Mouse (Mus musculus) adrenal gland, postnatal 14 days (tissue): ENCODE data around the gene Rnaseh2c. TPM values are rescaled to one million over a fixed set of nuclear protein-coding genes. Genes with fewer than 3 reads are reported as not detected.

ENCODE experiments used
- DNase-seq: peaks from one replicate; pipeline ENCODE4 v3.0.0; 2021; ENCODE audit warnings: mixed read lengths
- total RNA-seq: library from RNA; stranded (reverse); gene quantifications from 2 replicates; pipeline ENCODE4 v1.2.3, GENCODE M21; 2021

Gene Rnaseh2c
- total RNA-seq, 1 experiment from 2014 or later = 113 TPM

DNA sequence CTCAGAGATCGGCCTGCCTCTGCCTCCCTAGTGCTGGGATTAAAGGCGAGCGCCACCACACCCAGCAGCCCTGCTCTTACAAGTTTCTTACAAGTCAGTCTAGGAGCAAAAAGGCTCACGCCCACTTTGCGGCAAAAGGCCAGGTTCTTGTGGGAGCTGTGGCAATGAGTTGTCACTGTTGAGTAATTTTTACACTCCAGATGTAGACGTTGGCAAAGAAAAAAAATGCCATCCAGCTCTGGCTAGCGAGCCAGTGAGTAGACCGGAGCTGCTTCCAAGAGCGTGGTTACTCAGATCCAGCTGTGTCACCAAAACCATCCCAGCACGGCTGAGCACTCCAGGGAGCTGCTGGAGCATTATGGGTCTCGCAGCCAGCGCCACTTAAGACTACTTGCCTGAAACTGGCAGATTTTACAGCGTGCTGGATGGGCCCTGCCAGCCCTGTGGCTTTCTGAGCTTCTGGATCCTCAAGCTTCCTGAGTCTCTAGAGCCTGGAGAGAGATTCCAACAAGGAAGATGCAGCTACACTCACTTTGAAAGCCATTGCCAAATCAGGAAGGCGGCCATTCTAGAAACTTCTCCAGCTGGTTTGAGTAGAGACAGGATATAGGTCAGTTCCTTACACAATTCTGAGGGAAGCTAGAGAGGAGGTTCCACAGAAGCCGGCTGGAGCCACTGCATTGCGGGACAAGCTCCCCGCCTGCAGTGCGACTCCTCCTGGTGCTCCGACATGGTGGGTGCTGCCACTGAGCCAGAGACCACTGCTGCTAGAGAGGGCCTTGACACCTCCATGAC is 29.1 kb upstream of the Rnaseh2c start:
- peak; percentile 81 for DNase-seq

DNA sequence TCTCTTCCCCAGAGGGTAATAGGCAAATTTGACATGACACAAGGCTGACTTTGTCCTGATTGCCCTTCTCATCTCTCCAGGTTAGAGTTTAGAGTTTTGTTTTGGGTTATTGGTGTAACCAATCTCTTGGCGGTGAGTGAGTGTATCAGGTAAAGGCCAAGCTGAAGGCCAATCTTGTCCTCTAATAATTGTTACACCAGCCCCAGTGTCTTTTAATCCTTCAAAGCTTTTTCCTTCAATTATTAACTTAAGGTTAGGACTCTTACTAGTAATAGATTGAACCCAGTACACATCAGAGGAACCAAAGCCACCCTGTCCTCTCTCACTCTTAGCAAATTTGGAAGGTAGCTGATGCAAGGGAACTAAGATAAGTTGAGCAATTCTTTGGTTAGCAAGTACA is 26.3 kb upstream of the Rnaseh2c start:
- DNase-seq = no peak

DNA sequence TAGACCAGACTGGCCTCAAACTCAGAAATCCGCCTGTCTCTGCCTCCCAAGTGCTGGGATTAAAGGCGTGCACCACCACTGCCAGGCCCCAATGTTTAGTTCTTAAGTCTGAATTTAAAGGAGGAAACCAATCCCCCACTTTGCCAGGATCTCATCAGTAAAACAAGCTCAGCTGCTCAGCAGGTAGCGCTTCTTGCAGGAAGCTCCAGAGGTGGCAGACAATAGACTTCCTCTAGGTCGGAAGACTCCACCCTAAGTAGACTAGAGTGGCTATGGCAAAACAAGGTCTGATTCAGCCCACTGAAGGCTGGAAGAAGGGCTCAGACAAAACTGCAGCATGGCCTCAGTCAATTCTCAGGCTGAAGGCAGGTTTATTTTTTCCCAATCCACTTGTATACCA is 21.7 kb upstream of the Rnaseh2c start:
- no peak for DNase-seq

DNA sequence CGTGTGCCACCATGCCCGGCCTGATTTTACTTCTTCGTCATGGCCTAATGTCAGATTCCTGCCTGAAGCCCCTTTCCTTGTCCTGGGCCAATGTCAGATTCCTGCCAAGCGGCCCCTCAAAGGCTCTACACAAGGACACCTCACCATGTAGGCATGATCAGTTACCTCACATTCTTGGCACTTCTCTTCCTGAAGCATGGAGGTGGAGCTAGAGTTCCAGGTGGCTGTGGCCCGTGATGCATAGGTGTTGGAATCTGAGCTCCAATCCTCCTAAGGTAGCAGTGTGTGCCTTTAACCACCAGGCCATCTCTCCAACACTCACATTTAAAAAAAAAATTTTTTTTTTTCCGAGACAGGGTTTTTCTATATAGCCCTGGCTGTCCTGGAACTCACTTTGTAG is 20.9 kb upstream of the Rnaseh2c start:
- DNase-seq = no peak

DNA sequence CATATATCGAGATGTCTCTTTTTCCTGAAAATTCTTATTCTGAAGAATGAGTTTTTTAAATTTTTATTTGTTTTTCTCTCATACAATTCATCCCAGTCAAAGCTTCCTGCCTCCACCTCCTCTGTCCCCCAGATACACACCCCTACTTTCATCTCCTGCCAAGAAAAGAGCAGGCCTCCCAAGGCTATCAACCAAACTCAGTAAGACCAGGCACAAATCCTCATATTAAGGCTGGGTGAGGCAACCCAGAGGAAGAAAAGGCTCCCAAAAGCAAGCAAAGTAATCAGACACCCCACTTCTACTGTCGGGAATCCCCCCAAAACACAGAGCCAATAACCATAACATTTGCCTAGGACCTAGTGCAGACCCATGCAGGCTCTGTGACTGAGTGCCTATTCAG is 19.7 kb upstream of the Rnaseh2c start:
- DNase-seq = peak; percentile 50

DNA sequence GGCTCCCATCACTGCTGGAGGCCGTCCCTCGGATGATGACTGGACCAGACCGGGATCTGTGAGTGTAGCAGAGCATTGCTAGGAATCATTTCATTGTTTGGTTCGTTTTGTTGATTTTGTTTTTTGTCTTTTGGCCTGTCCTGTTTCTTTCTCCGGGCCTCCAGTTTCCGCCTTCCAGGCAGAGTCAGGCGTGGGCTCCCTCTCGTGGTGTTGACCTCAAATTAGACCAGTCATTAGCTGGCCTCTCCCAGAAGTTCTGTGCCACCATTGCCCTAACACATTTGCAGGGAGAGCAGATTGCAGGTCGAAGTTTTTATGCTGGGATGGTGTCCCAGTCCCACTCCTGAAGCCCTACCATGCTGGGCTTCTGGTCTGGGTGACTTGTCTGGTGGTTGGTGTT is 12.5 kb upstream of the Rnaseh2c start:
- no peak for DNase-seq

DNA sequence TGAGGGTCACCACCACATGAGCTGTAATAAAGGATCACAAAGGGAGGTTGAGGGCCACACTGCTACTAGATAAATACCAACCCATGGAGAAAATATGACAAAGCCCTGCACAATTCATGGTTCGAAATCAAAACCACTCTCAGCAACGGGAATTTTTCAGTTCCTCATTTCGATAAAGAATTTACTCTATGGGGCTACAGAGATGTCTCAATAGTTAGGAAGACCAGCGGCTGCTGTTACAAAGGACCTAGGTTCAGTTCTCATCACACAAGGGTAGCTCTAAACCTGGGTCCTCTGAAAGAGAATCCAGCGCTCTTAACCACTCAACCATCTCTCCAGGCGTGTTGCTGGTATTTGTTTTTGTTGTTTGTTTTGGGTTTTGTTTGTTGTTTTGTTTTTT is 9.8 kb upstream of the Rnaseh2c start:
- DNase-seq = no peak

DNA sequence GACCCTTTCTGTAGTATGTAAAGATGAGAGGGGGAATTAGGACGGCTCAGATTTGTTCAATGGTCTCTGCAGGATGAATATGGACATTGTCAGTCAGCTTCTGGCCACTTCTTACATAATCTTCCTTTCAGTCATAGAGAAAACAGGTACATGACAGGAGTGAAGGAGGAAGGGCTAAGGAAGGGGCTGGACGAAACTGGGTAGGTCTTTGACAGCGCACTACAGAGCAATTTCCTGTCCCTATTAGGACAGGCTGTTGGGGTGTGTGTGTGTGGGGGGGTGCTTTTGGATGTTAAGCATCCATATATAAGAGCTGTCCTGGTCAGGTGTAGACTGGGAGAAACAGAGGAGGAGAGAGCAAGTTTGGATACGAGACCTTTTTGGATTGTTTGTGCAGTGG is 2.4 kb upstream of the Rnaseh2c start:
- no peak for DNase-seq

DNA sequence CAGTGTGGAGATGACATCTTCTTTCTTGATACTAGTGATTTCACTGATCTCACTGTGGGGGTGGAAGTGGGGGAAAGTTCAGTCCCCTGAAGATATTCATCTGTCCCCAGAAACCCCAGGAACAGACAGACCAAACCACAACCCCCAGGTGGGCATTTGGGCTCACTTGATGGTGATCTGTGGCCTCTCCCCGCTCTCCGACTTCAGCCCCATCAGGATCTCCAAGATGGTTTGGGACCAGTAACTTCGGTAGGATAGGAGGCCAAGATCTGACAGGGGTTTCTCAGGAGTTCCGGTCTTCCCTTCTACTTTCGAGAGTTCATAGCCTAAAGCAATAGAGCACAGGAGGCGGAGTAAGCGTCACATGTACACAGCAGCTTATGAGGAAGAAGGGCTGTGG is 2.0 kb downstream of the Rnaseh2c start:
- no peak for DNase-seq

DNA sequence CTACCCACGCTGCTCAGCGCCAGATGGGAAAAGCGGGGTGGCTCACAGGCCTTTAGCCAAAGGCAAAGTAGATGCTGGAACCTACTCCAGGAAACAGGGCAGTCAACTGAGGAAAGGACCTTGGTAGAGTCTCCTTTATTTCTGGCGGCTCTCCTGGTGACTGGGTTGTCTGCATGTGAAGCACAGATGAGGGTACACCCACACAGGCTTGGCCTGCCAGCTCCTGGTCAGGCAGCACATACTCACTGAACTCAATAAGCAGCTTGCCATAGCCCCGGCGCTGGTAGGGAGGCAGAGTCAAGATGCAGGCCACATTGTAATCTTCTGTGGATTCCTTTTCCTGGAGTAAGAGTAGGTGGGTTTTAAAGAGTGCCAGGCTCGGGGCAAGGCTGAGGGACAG is 3.5 kb downstream of the Rnaseh2c start:
- no peak for DNase-seq

DNA sequence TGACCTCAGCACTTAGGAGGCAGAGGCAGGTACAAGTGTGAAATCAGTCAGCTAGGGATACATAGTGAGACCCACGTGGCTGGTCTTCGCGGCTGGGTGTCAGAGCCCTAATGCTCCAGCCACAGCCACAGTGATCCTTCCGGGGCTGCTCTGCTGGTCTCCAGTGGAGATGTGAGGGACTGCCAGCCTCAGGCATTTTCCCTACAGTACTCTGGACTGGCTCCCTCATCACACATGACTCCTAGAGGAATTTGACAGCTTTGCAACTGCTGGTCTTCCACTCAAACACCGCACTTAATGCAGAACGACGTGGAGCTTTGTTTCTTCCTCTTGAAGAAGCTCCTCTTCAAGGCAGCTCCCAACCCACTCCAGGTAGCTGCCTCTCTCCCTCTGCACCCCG is 4.5 kb downstream of the Rnaseh2c start:
- peak; percentile 32 for DNase-seq

DNA sequence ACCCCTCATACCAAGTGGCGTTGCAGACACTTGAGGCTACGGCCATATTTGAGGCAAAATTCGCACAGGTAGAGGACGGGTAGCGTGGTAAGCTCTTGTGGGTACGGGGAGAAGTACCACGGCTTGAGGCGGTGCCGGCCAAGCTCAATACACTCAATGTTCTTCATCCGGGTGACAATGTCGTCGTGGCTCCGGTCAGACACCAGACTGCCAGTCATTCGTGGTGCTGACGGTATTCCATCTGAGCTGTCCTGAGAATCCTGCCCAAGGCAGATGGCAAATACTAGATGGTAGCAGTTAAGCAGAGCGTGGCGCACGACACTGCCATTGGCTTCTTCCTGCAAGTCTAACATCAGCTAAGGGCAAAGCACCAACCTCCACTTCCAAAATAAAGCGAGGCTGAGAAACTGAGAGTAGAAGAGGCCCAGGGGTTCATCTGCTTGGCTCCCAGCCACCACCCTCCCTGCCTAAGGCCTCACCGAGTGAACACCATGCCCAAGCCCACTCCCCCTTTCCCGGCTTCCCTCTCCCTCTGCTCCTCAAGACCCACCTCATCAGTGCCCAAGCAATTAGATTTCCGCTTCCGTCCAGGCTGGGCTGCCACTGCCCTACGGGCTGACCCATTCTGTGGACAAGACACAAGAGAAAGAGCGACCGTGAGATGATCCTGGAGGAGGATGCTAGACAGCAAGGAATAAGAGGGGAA is 6.2 kb downstream of the Rnaseh2c start:
- no peak for DNase-seq

DNA sequence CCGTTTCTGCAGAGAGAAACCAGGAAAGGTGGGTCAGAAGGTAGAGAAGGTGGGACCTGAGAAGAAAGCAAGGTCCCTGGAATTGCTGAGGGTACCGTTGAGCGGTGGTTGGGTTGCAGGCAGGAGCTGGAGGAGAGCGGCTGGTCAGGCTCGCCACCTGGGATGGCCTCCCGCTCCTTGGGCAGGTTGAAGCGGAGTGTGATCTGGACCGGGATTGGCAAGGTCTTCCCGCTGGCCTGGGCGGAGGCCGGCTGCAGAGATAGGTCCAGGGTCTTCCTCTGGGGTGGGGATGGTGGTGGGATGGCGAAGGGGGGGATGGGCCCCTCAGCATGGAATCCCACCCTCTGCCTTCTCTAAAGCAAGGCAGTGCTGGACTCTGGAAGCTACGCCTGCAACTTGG is 7.0 kb downstream of the Rnaseh2c start:
- DNase-seq = no peak

DNA sequence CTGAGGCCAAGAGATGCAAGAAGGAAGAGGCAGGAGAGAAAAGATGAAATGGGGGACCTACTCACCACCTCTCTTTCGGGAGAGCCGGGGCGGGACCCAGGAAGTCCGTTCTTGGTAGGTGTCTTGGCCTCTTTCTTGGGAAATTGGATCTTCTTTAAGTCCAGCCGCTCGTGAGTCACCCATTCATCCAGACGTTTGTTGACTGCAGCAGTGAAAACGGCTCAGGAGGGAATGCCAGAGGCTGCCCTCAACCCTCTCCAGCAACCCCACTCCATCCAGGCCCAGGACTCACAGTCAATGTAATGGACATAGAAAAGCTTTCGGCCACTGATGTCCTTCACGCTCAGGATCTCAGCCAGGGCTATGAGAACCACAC is 7.5 kb downstream of the Rnaseh2c start:
- no peak for DNase-seq

DNA sequence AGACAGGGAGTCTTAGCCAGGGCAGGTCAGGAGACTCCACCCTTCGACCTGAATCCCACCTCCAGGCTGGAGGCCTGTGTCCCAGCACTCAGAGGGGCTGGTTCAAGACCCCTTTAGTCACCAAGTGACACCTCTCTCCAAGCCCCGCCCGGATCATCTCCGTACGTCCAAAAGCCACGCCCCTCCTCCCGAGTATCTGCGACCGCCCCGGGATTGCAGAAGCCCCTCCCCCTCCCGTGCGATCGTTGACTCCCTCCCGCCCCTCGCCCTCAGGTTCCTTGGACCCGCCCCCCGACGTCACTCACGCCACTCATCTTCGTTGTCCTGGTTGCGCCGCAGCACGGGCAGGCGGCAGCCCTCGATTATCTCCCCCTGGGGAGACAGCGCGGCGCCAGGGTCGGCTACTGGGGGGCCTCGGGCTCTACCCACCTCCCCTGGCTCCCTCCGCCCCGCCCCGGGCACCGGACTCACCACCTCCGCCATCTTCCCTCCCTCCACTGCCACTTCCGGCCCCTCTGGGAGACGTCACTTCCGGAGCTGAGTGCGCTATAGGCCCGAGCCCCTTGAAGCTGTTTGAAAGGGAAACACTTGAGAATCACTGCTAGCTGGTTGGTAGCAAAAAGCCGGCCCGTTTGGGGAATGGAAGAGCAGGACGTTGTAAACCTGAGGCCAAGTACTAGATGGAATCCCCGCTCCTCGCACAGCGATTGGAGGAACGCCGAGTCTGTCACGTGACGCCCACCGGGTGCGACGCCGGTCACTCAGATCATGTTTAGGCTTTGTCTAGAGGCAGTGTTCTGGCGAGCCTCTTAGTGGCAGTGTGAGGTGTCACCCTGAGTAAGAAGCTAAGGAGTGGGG is 8.1 kb downstream of the Rnaseh2c start, which contains the start of gene Kat5:
Kat5 (minus strand) TSS at position 691 of the 858 bp plus-strand sequence.
- DNase-seq = peak; percentile 94

DNA sequence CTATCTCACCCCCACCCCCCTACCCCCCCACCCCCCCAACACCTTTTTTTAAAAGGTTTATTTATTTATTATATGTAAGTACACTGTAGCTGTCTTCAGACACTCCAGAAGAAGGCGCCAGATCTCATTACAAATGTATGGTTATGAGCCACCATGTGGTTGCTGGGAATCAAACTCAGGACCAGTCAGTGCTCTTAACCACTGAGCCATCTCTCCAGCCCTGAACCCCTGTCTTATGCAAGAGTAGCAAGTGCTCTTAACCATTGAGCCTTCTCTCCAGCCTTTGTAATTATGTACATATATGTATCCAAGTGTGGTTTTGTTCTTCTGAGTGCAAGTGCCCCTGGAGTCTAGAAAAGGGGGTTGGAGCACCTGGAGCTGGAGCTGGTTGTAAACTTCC is 10.3 kb downstream of the Rnaseh2c start:
- no peak for DNase-seq

DNA sequence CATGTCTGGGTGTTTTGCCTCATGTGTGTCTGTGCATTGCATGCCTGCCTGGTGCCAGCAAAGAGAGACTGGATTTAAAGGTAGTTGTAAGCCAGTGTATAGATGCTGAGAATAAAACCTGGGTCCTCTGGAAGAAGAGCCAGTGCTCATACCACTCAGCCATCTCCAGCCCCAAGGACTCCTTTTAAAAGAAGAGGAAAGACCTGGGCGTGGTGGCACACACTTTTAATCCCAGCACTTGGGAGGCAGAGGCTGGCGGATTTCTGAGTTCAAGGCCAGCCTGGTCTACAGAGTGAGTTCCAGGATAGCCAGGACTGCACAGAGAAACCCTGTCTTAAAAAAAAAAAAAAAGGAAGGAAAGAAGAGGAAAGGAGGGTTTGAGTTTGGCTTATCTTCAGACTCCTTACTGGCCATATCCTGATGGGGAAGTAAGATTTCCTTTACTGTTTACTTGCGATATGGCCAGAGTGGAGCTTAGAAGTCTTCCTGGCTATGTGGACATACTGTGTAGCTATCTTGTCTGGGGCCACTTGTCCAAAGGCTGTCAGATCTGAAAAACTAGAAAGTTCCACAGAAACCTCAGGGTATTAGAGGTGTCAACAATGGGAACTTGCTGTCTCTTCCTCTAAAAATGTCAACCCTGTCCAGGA is 11.2 kb downstream of the Rnaseh2c start:
- no peak for DNase-seq

DNA sequence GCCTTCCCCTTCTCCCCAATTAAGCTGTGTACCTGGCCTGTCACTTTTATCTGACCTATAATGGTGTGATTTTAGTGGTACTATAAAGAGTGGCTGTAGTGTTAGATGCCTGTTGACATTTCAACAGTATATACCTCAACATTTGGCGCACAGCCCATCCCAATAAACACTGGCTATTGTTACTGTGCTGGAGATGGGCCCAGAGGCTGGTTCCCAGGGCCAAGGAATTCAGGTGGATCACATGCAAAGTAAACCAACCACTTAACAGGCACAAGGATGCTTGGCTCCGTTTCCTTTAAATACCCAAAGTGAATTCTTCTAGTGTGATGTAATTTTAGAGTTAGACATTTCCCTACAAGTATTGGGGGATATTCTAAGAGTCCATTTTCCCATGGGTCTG is 13.3 kb downstream of the Rnaseh2c start:
- DNase-seq = no peak

DNA sequence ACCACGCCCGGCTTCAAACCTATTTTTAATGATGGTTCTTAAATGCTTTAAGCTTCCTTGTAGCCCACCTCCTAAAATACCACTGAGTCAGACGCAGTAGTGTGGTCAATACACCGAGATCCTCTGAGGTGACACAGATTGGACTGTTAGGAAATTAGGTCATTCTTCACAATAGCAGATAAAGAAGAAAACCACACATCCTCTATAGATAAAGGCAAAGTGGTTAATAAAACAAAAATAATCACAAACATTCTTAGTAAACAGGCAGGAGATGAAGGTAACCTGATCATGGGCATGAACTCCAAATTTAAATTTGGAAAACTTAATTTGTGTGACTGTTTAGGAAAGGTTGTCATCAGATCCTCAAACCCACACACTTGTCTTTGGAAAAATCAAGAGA is 18.3 kb downstream of the Rnaseh2c start:
- no peak for DNase-seq

DNA sequence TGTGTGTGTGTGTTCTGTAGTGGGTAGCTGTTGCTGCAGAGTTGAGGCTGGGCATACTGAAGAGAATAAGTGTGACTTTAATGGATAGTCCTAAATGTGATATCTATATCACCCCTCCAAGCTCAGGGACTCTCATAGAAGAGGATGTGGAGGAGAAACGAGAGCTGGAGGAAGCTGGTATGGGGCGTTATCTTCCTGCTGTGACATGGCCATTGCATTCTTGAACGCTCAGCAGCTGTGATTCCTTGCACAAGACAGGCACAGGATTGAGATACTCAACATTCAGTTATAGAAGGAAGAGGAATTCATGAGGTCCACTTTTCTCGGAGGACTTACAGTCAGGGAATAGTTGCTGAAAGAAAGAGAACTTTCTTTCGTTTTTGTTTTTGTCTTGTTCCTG is 20.2 kb downstream of the Rnaseh2c start:
- DNase-seq = no peak

DNA sequence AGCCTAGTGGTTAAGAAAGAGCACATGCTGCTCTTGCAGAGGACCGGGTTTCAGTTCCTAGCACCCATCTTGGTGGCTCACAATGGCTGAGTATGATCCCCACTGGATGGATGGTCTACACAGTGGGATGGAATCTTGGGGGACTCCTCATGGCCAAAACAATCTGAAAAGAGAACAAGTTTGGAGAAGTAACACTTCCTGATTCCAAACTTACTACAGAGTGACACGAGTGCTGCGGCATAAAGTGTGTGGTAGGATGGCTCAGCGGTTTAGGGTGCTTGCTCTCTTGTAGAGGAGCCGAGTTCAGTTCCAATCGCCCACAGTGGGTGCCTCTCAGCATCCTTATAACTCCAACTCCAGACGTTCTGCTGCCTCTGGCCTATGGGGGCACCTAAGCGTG is 23.6 kb downstream of the Rnaseh2c start:
- DNase-seq = no peak

DNA sequence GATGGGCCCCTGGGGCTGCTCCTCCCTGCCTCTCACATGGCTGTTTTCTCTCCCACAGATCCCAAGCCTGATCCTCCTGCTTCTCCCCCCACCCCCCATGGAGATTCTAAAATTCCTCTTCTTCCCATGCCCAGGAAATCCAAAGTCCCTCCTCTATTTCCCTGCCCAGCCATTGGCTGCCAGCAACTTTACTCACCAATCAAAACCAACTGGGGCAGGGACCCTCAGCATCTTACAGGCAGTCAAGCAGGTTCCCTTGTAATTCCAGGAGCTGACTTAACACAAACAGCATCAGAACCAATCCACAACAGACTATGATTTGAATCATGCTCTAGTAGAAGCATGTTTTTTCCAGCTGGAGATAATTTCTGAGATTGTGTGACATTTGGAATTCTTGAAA is 28.2 kb downstream of the Rnaseh2c start:
- no peak for DNase-seq

DNA sequence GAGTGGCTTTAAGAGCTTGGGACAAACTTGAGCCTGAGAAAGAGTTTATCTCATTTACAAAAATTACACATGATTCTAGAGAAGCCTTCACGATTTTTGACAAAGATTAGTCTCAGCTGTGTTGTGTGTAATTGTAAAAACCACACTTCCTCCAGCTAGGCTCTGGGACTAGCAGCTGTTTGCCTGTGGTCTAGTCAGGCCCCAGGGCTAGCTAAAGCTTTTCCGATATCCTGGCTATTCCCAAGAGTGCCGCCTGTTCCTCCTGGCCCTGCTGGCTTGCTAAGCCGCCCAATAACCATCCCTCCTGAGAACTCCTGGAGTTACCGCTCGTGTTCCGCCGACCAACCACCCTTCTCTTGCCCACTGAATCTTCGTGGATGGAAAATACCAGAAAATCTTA is 30.4 kb downstream of the Rnaseh2c start:
- DNase-seq = no peak
